Mouse (Mus musculus): Measurements from ENCODE around the gene Sema3g.

DNA sequence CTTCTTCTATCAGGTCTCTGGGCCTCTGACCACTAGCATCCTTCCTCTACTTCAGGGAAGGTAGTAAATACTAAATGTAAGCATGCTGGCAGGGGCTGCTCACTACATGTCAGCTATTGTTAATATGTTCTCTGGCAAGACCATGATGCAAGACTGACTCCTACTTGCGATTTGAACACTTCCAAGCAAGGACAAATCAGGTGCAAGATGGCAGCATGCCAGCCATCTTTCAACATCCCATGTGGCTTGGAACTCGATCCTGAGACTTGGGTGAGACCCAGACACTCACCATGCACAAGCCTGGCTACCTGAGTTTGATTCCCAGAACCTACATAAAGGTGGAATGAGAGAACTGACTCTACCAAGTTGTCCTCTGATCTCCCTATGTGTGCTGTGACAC lies 25.7 kb upstream of the Sema3g start:
- no peak for TF ChIP-seq GATA1 (IDR thresholded peaks at IDR 0.05; ENCODE audit: low read length)
- TF ChIP-seq TAL1 (IDR thresholded peaks at IDR 0.05; ENCODE audit: low read length) = no peak

Measured in erythroblast, embryonic 14.5 days (primary cell).